Mouse (Mus musculus) embryonic stem cell, embryonic (primary cell): ENCODE data around the gene Sft2d2.

Source experiments
- CTCF ChIA-PET, 4 experiments: fragments of 300-600 bp in 2 of 4; fragments of 350-600 bp in 2 of 4; sonication (Branson Sonifier 250); formaldehyde crosslinking; loops; one replicate each; lab custom pipeline; 2022; ENCODE audit warnings: inconsistent platforms in 2 of 4; lab: Charles Lee
- POLR2A ChIA-PET, 4 experiments: fragments of 300-600 bp in 2 of 4; fragments of 350-600 bp in 2 of 4; sonication (Branson Sonifier 250); formaldehyde crosslinking; loops; one replicate each; lab custom pipeline; 2022; ENCODE audit warnings: antibody characterized with exemption in 4 of 4, inconsistent platforms in 1 of 4; lab: Charles Lee

The Sft2d2 gene

GRCm38 (mm10) chr1:165194662-165195013, 400 bp upstream of the Sft2d2 start:
- POLR2A ChIA-PET, result interaction anchor here in 3 of 4 experiments (0.6 to 2.5 kb wide), 16 partner anchors 9 to 439 kb away, joined by 3 to 24 read pairs (median 3); partner anchors contain the start of genes Tiprl (in 3 of the 3), Dcaf6 (in 1 of the 3), Mpc2 (in 1 of the 3) and Mpzl1 (in 1 of the 3)
- CTCF ChIA-PET, result interaction anchor here in 1 of 4 experiments (0.9 to 1.2 kb wide), 3 partner anchors 11 to 62 kb away, joined by 3 to 4 read pairs (median 4); no protein-coding TSS in a partner anchor

GRCm38 (mm10) chr1:165193426-165193825, 812 bp downstream of the Sft2d2 start:
- ChIA-PET CTCF (interaction anchor here in 1 of 4 experiments (0.6 kb wide), 1 partner anchor 60 kb away, joined by 3 read pairs; no protein-coding TSS in a partner anchor), POLR2A (interaction anchor here in 3 of 4 experiments (0.8 to 2.5 kb wide), 10 partner anchors 8 to 735 kb away, joined by 3 to 24 read pairs (median 4); partner anchors contain the start of genes Tiprl (in 2 of the 3), Atp1b1 (in 1 of the 3), Dcaf6 (in 1 of the 3) and Mpc2 (in 1 of the 3))

GRCm38 (mm10) chr1:165192714-165193264, 1.4 kb downstream of the Sft2d2 start:
- POLR2A ChIA-PET, result interaction anchor here in 1 of 4 experiments (0.8 kb wide), 1 partner anchor 12 kb away, joined by 3 read pairs; no protein-coding TSS in a partner anchor
- CTCF ChIA-PET, result no interaction called here

GRCm38 (mm10) chr1:165192102-165192501, 2.1 kb downstream of the Sft2d2 start:
- POLR2A ChIA-PET, result no interaction called here
- CTCF ChIA-PET, result no interaction called here

- ChIA-PET POLR2A (no interaction called here), CTCF (no interaction called here)
Observed at GRCm38 (mm10) chr1:165191611-165192010, 2.6 kb downstream of the Sft2d2 start.

GRCm38 (mm10) chr1:165190571-165191273, 3.5 kb downstream of the Sft2d2 start:
- ChIA-PET CTCF (no interaction called here), POLR2A (interaction anchor here in 1 of 4 experiments (1.7 kb wide), 1 partner anchor 46 kb away, joined by 6 read pairs; the partner anchor contains the start of gene Tiprl)

- POLR2A ChIA-PET, result interaction anchor here in 1 of 4 experiments (0.6 to 1.7 kb wide), 2 partner anchors 12 to 47 kb away, joined by 3 to 6 read pairs; partner anchors contain the start of gene Tiprl
- CTCF ChIA-PET, result interaction anchor here in 1 of 4 experiments (1.0 kb wide), 1 partner anchor 77 kb away, joined by 3 read pairs; no protein-coding TSS in a partner anchor
Observed at GRCm38 (mm10) chr1:165190068-165190467, 4.2 kb downstream of the Sft2d2 start.

- ChIA-PET POLR2A (interaction anchor here in 3 of 4 experiments (0.5 to 1.7 kb wide), 5 partner anchors 48 to 813 kb away, joined by 3 to 6 read pairs (median 4); partner anchors contain the start of genes Dcaf6 (in 1 of the 3), Mpc2 (in 1 of the 3) and Tiprl (in 1 of the 3)), CTCF (interaction anchor here in 3 of 4 experiments (0.6 to 1.1 kb wide), 4 partner anchors 23 to 490 kb away, joined by 3 read pairs; no protein-coding TSS in a partner anchor)
Observed at GRCm38 (mm10) chr1:165188806-165189580, 5.2 kb downstream of the Sft2d2 start.

GRCm38 (mm10) chr1:165187357-165187756, 6.9 kb downstream of the Sft2d2 start:
- ChIA-PET CTCF (interaction anchor here in 1 of 4 experiments (1.1 kb wide), 1 partner anchor 55 kb away, joined by 3 read pairs; no protein-coding TSS in a partner anchor), POLR2A (interaction anchor here in 1 of 4 experiments (1.6 to 3.6 kb wide), 2 partner anchors 7 to 12 kb away, joined by 3 to 24 read pairs; partner anchors contain the start of gene Sft2d2)

GRCm38 (mm10) chr1:165186491-165186890, 7.7 kb downstream of the Sft2d2 start:
- ChIA-PET POLR2A (interaction anchor here in 2 of 4 experiments (1.0 to 3.6 kb wide), 3 partner anchors 8 to 54 kb away, joined by 3 to 24 read pairs (median 3); partner anchors contain the start of gene Sft2d2 (in 1 of the 2)), CTCF (interaction anchor here in 1 of 4 experiments (1.1 kb wide), 1 partner anchor 54 kb away, joined by 3 read pairs; no protein-coding TSS in a partner anchor)

GRCm38 (mm10) chr1:165185116-165185515, 9.1 kb downstream of the Sft2d2 start:
- ChIA-PET CTCF (interaction anchor here in 1 of 4 experiments (0.6 kb wide), 1 partner anchor 65 kb away, joined by 8 read pairs; no protein-coding TSS in a partner anchor), POLR2A (interaction anchor here in 2 of 4 experiments (0.8 to 3.6 kb wide), 7 partner anchors 9 to 808 kb away, joined by 3 to 24 read pairs (median 3); partner anchors contain the start of gene Sft2d2 (in 2 of the 2))

- ChIA-PET POLR2A (interaction anchor here in 3 of 4 experiments (0.7 to 3.6 kb wide), 6 partner anchors 11 to 807 kb away, joined by 3 to 24 read pairs (median 4); partner anchors contain the start of gene Sft2d2 (in 1 of the 3)), CTCF (interaction anchor here in 2 of 4 experiments (0.6 to 1.1 kb wide), 5 partner anchors 10 to 71 kb away, joined by 3 to 22 read pairs (median 4); partner anchors contain the start of gene Sft2d2 (in 1 of the 2))
Observed at GRCm38 (mm10) chr1:165184178-165184577, 10.1 kb downstream of the Sft2d2 start.

- ChIA-PET CTCF (interaction anchor here in 2 of 4 experiments (0.5 to 1.1 kb wide), 3 partner anchors 11 to 397 kb away, joined by 3 to 4 read pairs (median 3); partner anchors contain the start of gene Sft2d2 (in 1 of the 2)), POLR2A (no interaction called here)
Observed at GRCm38 (mm10) chr1:165183400-165183799, 10.8 kb downstream of the Sft2d2 start.

GRCm38 (mm10) chr1:165179321-165179720, 14.9 kb downstream of the Sft2d2 start:
- CTCF ChIA-PET, result interaction anchor here in 1 of 4 experiments (0.8 kb wide), 1 partner anchor 26 kb away, joined by 4 read pairs; no protein-coding TSS in a partner anchor
- POLR2A ChIA-PET, result no interaction called here

- POLR2A ChIA-PET, result interaction anchor here in 1 of 4 experiments (0.6 kb wide), 1 partner anchor 12 kb away, joined by 3 read pairs; no protein-coding TSS in a partner anchor
- CTCF ChIA-PET, result interaction anchor here in 1 of 4 experiments (0.6 kb wide), 1 partner anchor 58 kb away, joined by 4 read pairs; no protein-coding TSS in a partner anchor
Observed at GRCm38 (mm10) chr1:165178075-165178474, 16.2 kb downstream of the Sft2d2 start.

- POLR2A ChIA-PET, result no interaction called here
Observed at GRCm38 (mm10) chr1:165174059-165174616, 20.1 kb downstream of the Sft2d2 start.

GRCm38 (mm10) chr1:165171277-165171676, 23.0 kb downstream of the Sft2d2 start:
- ChIA-PET CTCF (no interaction called here), POLR2A (no interaction called here)

More at GRCm38 (mm10) chr1:165174059-165174616, 20.1 kb downstream of the Sft2d2 start:
- CTCF ChIA-PET, result interaction anchor here in 1 of 4 experiments (0.6 kb wide), 1 partner anchor 1794 kb away, joined by 3 read pairs; no protein-coding TSS in a partner anchor
